Mouse (Mus musculus): ENCODE measurements around the gene Uggt2.
"Not testable (repeated sequence)": the region's sequence is repeated elsewhere in the genome, so short reads cannot be mapped to it uniquely, and the experiment has no call there.

Uggt2 gene

GRCm38 (mm10) chr14:119037076-119037683 is 62.0 kb downstream of the Uggt2 start:
- DNase-seq (ENCODE audit: low spot score in 2 of 2) = no peak

GRCm38 (mm10) chr14:119027675-119028253 is 71.5 kb downstream of the Uggt2 start:
- DNase-seq (ENCODE audit: low spot score in 2 of 2) = no peak

DNA sequence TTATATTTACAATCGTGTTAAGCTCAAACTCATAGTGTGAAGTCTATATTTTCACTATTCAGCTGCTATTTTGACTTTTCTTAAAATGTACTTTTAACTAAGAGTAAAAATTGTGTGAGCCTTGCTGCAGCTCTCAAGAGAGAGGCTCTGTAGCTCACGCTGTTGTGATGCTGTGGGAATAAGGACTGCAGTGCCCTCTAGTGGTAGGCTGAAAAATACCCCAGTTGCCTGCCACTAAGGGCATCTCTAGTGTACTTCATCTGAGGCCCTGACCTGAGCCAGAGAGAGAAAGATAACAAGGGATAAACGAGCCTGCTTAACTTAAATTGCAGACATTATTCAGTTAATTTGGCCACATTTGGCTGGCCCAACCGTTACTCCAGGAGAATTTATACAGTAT is 72.1 kb downstream of the Uggt2 start:
- peak; percentile 45 to 62 for DNase-seq (ENCODE audit: low spot score in 2 of 2)

DNA sequence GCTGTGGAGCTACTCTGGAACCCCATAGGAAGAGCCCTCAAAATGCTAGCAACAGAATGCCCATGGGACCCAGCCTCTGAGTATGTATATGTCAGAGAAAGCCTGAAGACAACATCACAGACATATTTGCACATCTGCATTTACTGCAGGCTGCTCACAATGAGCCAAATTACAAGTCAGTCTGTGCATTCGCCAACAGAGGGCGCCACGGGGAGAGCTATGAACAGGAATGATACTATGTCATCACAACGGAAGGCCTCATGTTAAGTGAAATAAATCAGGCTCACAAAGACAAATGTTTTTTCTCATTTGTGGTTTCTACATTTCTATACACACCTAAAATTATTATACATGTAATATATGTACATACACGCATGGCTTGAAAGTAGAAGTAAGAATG is 73.3 kb downstream of the Uggt2 start:
- DNase-seq (ENCODE audit: low spot score in 2 of 2) = no peak

- no peak for DNase-seq (ENCODE audit: low spot score in 2 of 2)
Measured at GRCm38 (mm10) chr14:119013549-119013948, 85.7 kb downstream of the Uggt2 start.

DNA sequence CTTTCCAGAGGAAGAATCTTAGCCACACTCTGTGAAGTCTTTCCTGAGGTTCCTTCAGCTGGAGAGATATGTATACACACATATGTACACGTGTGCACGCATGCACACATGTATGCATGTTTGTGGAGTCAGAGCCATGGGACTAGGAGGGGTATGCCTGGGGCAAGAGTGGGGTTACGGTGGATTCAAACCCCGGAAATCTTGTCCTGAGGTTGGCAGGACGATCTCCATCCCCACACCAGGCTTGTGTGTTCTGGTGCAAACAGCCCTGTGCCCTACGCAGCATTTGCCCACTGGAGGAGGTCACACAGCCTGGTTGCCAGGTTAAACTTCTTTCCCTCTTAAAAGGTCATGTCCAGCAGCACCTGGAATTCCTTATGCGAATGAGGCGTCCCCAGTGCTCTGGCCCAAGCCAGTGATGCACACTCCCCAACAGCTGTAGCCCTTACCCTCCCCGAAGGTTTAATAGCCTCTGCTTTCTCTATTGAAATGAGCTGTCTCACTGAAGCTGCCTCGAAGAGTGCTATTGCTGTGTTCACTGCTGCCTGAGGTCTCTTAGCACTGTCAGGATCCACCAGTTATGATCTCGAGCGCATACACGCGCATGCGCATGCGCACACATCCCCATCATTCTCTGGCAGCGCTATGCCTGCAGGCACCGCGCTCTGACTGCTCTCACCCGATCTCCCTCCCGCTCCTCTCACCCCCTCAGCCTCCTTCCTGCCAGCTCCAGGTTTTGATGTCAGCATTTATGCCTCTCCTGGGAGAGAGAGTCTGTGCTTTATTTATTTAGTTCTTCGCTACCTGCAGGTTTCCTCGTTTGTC is 86.4 kb downstream of the Uggt2 start:
- no peak for DNase-seq (ENCODE audit: low spot score in 2 of 2)

GRCm38 (mm10) chr14:119009531-119009930 is 89.7 kb downstream of the Uggt2 start:
- DNase-seq (ENCODE audit: low spot score in 2 of 2) = no peak

GRCm38 (mm10) chr14:119008031-119008590 is 91.1 kb downstream of the Uggt2 start:
- DNase-seq (ENCODE audit: low spot score in 2 of 2) = no peak

DNA sequence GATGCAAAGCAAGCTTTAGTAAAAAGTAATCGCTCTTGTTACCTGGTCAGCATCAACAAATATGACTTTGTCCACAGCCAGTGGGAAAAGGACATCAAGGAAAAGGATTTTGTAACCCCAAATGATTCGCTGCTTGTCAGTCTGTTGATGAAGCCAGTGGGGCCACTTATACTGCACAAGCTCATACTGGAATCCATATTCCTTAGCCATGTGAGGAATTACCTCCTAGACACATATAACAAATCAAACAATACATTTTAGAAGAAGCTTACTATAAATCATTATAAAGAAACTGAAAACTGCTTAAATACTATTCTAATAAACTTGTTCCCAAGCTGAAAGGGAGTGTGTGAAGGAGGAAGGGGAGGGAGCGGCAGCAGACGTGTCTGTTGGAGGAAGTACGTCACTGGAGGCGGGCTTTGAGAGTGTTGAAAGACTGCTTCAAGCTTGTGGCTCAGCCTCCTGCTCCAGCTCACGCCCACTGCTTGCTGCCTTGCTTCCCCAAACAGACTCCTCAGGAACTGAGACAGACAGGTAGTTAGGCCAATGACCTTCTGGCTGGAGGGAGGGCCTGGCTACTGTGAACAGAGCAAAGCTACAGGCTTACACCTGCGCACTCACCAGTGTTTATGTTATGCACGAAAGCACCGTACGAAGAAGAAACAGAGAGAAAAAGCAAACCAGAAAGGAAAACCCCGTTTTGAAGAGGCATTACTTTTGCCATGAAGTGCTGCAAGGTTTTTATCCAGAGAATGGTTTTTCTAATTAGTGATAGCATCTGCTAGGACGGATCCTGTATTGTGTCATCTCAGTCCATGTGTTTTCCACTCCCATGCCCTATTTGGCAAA is 91.9 kb downstream of the Uggt2 start:
- DNase-seq (ENCODE audit: low spot score in 2 of 2) = peak; percentile 96 to 98

DNA sequence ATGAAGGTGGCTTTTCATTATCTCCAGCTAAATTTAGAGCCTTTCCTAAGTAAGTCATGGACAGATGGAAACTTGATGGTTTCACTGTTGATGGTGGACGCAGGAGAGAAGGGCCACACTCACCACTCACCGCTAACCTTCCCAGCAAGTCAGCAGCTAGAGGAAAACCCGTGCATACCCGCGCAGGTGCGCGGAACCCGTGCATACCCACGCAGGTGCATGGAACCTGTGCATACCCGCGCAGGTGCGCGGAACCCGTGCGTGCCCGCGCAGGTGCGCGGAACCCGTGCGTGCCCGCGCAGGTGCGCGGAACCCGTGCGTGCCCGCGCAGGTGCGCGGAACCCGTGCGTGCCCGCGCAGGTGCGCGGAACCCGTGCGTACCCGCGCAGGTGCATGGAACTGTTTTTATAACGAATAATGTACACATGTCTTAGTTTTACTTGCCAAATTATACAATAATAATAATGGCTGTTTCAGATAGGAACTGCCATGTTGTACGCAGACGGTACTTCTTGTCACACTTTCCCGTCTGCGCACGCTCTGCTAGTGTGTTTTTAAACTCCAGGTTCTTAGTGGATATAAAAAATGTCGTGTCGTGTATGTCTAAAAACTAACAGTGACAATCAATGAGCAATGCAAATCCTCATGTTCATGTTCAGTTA is 92.7 kb downstream of the Uggt2 start:
- DNase-seq (ENCODE audit: low spot score in 2 of 2) = peak in 1 of 2 experiments; percentile 25

DNA sequence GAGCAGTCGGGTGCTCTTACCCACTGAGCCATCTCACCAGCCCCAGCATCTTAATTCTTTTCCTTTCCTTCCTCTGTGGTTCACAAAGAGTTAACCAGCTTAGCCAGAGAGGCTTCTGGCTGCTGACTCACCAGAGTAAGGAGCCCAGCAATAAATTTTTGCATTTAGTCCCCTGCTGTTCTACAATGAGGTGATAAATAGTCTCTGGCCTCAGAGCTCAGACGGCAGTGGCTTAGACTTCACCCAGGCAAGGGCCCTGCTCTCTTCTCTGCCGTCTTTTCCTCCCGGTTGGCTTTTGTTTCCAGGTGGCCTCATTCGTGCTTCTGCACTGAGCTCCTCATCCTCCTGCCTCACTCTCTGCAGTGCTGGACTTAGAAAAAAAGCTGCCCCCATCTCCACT is 93.4 kb downstream of the Uggt2 start:
- DNase-seq (ENCODE audit: low spot score in 2 of 2) = no peak

DNA sequence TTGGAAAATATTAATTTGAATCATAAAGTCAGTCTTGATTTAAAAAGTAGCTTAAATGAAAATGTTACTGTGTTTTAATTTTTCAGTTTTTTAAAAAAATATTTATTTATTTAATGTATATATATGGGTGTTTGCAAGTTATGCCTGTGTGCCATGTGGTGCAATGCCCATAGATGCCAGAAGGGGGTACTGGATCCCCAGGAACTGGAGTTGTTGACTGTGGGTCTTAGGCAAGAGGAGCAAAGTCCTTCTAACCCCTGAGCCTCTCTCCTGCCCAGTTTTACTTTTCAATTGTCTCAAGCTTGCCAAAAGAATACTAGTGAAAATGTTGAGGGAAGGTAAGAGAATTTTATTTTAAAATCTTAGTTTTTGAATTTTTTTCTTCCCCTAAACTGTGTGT is 95.9 kb downstream of the Uggt2 start:
- DNase-seq (ENCODE audit: low spot score in 2 of 2) = no peak

GRCm38 (mm10) chr14:118995226-118995925 is 103.9 kb downstream of the Uggt2 start:
- DNase-seq (ENCODE audit: low spot score in 2 of 2) = no peak

GRCm38 (mm10) chr14:118987523-118988496 is 111.4 kb downstream of the Uggt2 start:
- DNase-seq (ENCODE audit: low spot score in 2 of 2) = no peak

- DNase-seq (ENCODE audit: low spot score in 2 of 2) = peak; percentile 50 to 64
Measured at GRCm38 (mm10) chr14:118986653-118987522, 112.3 kb downstream of the Uggt2 start.

GRCm38 (mm10) chr14:118984161-118984560 is 115.1 kb downstream of the Uggt2 start:
- no peak for DNase-seq (ENCODE audit: low spot score in 2 of 2)

DNA sequence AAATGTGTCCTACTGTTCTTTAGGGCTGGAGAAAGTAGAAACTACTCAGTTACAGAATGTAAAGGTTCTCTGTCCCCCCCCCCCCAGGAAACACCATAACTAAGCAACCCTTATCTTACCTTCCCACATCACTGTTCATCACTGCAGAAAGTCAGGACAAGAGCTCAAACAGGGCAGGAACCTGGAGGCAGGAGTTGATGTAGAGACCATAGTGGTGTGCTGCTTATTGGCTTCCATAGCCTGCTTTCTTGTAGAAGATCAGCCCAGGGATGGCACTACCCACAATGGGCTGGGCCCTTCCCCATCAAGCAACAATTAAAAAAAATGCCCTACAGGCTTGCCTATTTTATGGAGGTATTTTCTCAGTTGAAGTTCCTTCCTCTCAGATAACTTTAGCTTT is 115.8 kb downstream of the Uggt2 start:
- no peak for DNase-seq (ENCODE audit: low spot score in 2 of 2)

GRCm38 (mm10) chr14:118982429-118983045 is 116.7 kb downstream of the Uggt2 start:
- DNase-seq (ENCODE audit: low spot score in 2 of 2) = not testable (repeated sequence)
